Mouse (Mus musculus): ENCODE results near the gene Cldn8. TPM values are rescaled to one million over a fixed set of nuclear protein-coding genes. Genes with fewer than 3 reads are reported as not detected.

Gene Cldn8
- not detected for total RNA-seq (2023)

GRCm38 (mm10) chr16:88563045-88563913, at the start of gene Cldn8:
Gene Cldn8 (minus strand): TSS chr16:88563183.

GRCm38 (mm10) chr16:88611922-88612321, 48.9 kb upstream of the Cldn8 start, which contains the start of gene Krtap24-1:
Gene Krtap24-1 (minus strand): TSS chr16:88612279.

Other genes with a start within 250 kb of the Cldn8 start
- not detected for gene Cldn17, start 56.2 kb downstream of the Cldn8 start, total RNA-seq (2023)
- gene Krtap24-1, start 49.1 kb upstream of the Cldn8 start, total RNA-seq (2023): not detected
- gene 2310079G19Rik, start 64.5 kb upstream of the Cldn8 start, total RNA-seq (2023): not detected
- not detected for gene Krtap26-1, start 84.6 kb upstream of the Cldn8 start, total RNA-seq (2023)
- gene Krtap27-1, start 108.5 kb upstream of the Cldn8 start, total RNA-seq (2023): not detected
- not detected for gene 2310061N02Rik, start 144.8 kb upstream of the Cldn8 start, total RNA-seq (2023)
- not detected for gene Krtap13-1, start 165.7 kb upstream of the Cldn8 start, total RNA-seq (2023)
- gene Krtap13, start 188.5 kb upstream of the Cldn8 start, total RNA-seq (2023): not detected
- gene 2310034C09Rik, start 195.7 kb upstream of the Cldn8 start, total RNA-seq (2023): not detected
- not detected for gene 2310057N15Rik, start 211.0 kb upstream of the Cldn8 start, total RNA-seq (2023)
- gene Gm5965, start 214.7 kb upstream of the Cldn8 start, total RNA-seq (2023): not detected
- not detected for gene Gm20741, start 249.0 kb upstream of the Cldn8 start, total RNA-seq (2023)